11 mouse cellular contexts compared by ENCODE assay signal in the genomic region with DNA sequence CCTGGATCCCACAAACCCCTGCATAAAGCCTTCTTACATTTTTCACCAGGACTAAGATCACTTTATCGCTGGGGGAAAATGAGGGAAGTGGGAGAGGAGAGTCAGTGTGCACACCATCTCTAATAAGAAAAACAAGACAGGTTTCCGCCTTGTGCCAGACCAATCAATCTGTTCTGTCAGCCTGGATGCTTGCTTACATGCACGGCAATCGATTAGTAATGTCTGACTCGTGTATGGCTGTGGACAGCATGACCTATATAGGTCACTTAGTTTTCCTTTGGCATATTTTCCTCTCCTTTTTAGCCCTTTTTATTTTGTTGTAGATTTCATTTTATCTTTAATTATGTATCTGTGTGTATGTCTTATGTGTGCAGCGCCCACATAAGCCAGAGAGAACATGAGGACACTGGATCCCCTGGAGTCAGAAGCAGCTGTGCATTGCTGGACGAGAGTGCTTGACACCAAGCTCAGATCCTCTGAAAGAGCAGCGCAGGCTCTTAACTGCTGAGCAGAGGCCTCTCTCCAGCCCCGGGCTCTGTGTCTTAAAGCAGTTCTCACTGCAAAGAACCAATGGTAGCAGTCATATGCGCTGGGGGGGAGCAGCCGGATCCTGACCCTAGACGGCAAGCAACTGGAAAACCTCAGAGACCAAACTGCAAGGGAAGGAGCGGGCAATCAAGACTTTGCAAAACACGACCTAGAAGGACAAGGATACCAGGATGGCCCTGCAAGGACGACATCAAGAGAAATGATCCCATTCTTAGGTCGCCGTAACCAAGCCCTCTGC. TPM values are rescaled to one million over a fixed set of nuclear protein-coding genes. Genes with fewer than 3 reads are reported as not detected.
DNase-seq lines count a peak whose midpoint lies in the region; ATAC-seq and TF ChIP-seq lines count a peak whose summit lies in the region.
"Had no signal": no experiment of that assay in that cellular context is flagged by ENCODE, and none has a peak within 500 bp of the region (broad histone marks: within the 10 kb centered on the region; RNA-seq: fewer than 3 reads in every experiment).

No protein-coding gene starts in this region.

- H3K9me3 ChIP-seq in heart, embryonic 15.5 days (replicated peaks): no peaks in the 10 kb centered on the region
- H3K9me3 ChIP-seq in heart, embryonic 12.5 days (replicated peaks): no peaks in the 10 kb centered on the region
- no peaks in the 10 kb centered on the region for H3K9me3 ChIP-seq in forebrain, embryonic 14.5 days (replicated peaks; ENCODE audit: control insufficient read depth, low read length)
- no peaks in the 10 kb centered on the region for H3K9me3 ChIP-seq in midbrain, embryonic 16.5 days (replicated peaks; ENCODE audit: control insufficient read depth, low read length, poor library complexity, severe bottlenecking)

- peak overlapping the region; percentile 29; the same call in 1 of the 2 replicates for H3K27ac ChIP-seq in heart, embryonic 15.5 days
- H3K27ac ChIP-seq in heart, embryonic 12.5 days (ENCODE audit: poor library complexity, severe bottlenecking): no peak overlapping the region
- H3K27ac ChIP-seq in forebrain, embryonic 14.5 days (ENCODE audit: low read depth, low read length): peak overlapping the region; percentile 60
- H3K27ac ChIP-seq in midbrain, embryonic 16.5 days (ENCODE audit: low read length): peak overlapping the region; percentile 39; the same call in 1 of the 2 replicates
- no peak overlapping the region for H3K27ac ChIP-seq in thymus, adult 2 months (ENCODE audit: control insufficient read depth, insufficient read depth, low read length)

- no peak overlapping the region for H3K4me3 ChIP-seq in heart, embryonic 15.5 days
- H3K4me3 ChIP-seq in heart, embryonic 12.5 days: no peak overlapping the region
- H3K4me3 ChIP-seq in forebrain, embryonic 14.5 days (ENCODE audit: low read depth, low read length): no peak overlapping the region
- no peak overlapping the region for H3K4me3 ChIP-seq in midbrain, embryonic 16.5 days (ENCODE audit: low read depth, low read length)
- H3K4me3 ChIP-seq in thymus, adult 2 months (ENCODE audit: control insufficient read depth, insufficient read depth, low read length): no peak overlapping the region

- no peaks in the 10 kb centered on the region for H3K27me3 ChIP-seq in heart, embryonic 15.5 days
- no peaks in the 10 kb centered on the region for H3K27me3 ChIP-seq in heart, embryonic 12.5 days (replicated peaks)
- no peaks in the 10 kb centered on the region for H3K27me3 ChIP-seq in forebrain, embryonic 14.5 days (replicated peaks; ENCODE audit: control insufficient read depth, insufficient read depth, low read length)
- no peaks in the 10 kb centered on the region for H3K27me3 ChIP-seq in midbrain, embryonic 16.5 days (ENCODE audit: control insufficient read depth, insufficient read depth, low read depth, low read length)
- H3K27me3 ChIP-seq in thymus, adult 2 months (ENCODE audit: control insufficient read depth, insufficient read depth, low read length): no peaks in the 10 kb centered on the region

- H3K4me1 ChIP-seq in heart, embryonic 15.5 days (replicated peaks): peaks cover 44% of the 10 kb centered on the region
- peaks cover 46% of the 10 kb centered on the region for H3K4me1 ChIP-seq in heart, embryonic 12.5 days (replicated peaks)
- peaks cover 10% of the 10 kb centered on the region for H3K4me1 ChIP-seq in forebrain, embryonic 14.5 days (ENCODE audit: control insufficient read depth, insufficient read depth, low read length)
- H3K4me1 ChIP-seq in midbrain, embryonic 16.5 days (ENCODE audit: control insufficient read depth, insufficient read depth, low read length): peaks cover 6% of the 10 kb centered on the region; the same call in 1 of the 2 replicates
- no peaks in the 10 kb centered on the region for H3K4me1 ChIP-seq in thymus, adult 2 months (replicated peaks; ENCODE audit: control insufficient read depth, insufficient read depth, low read length)

- H3K9ac ChIP-seq in heart, embryonic 15.5 days: no peak overlapping the region
- H3K9ac ChIP-seq in heart, embryonic 12.5 days: no peak overlapping the region
- no peak overlapping the region for H3K9ac ChIP-seq in forebrain, embryonic 14.5 days (ENCODE audit: low read length)
- no peak overlapping the region for H3K9ac ChIP-seq in midbrain, embryonic 16.5 days (ENCODE audit: low read depth, low read length)
- H3K9ac ChIP-seq: liver, postnatal 0 days had no signal

- WGBS in heart, embryonic 15.5 days: 73% methylated on average over 17 of the region's 17 CpGs
- WGBS in heart, embryonic 12.5 days: 76% methylated on average over 17 of the region's 17 CpGs
- WGBS in forebrain, embryonic 14.5 days: 80% methylated on average over 17 of the region's 17 CpGs
- WGBS in midbrain, embryonic 16.5 days: 74% methylated on average over 17 of the region's 17 CpGs
- 92% methylated on average over 17 of the region's 17 CpGs for WGBS in thymus, adult 2 months

- peak; percentile 63 for DNase-seq in ES-CJ7 (ENCODE audit: low read depth, low spot score)
- DNase-seq in forebrain, embryonic 14.5 days (ENCODE audit: low spot score): peak; percentile 54
- DNase-seq in thymus, adult 2 months: no peak
- no peak for DNase-seq in urinary bladder, postnatal 36 days (ENCODE audit: low spot score in 2 of 2)
- no peak for DNase-seq in cerebellum, postnatal 4 days (ENCODE audit: low spot score in 2 of 2)
- DNase-seq: cerebellum, adult 9-10 months; heart, postnatal 14 days; liver, postnatal 0 days had no signal

- no peak for ATAC-seq in heart, embryonic 15.5 days (replicated peaks; ENCODE audit: insufficient number of reproducible peaks, insufficient read depth, low FRiP score, low read depth)
- ATAC-seq in heart, embryonic 12.5 days (ENCODE audit: insufficient number of reproducible peaks, low FRiP score): no peak
- ATAC-seq in forebrain, embryonic 14.5 days: no peak
- ATAC-seq in midbrain, embryonic 16.5 days: no peak
- ATAC-seq: liver, postnatal 0 days had no signal

- no peak for TF ChIP-seq CTCF in thymus, adult 2 months (IDR thresholded peaks at IDR 0.05; ENCODE audit: borderline replicate concordance, control insufficient read depth, extremely low read depth, insufficient read depth, low read length, poor library complexity)

- no peak overlapping the region for H3K4me2 ChIP-seq in heart, embryonic 15.5 days
- no peak overlapping the region for H3K4me2 ChIP-seq in heart, embryonic 12.5 days
- H3K4me2 ChIP-seq in forebrain, embryonic 14.5 days (ENCODE audit: low read length): no peak overlapping the region
- no peak overlapping the region for H3K4me2 ChIP-seq in midbrain, embryonic 16.5 days (ENCODE audit: low read length)

- peaks cover 14% of the 10 kb centered on the region for H3K36me3 ChIP-seq in heart, embryonic 15.5 days
- H3K36me3 ChIP-seq in heart, embryonic 12.5 days: peaks cover 54% of the 10 kb centered on the region
- H3K36me3 ChIP-seq in forebrain, embryonic 14.5 days (ENCODE audit: control insufficient read depth, insufficient read depth, low read length): peaks cover 51% of the 10 kb centered on the region
- peaks cover 15% of the 10 kb centered on the region for H3K36me3 ChIP-seq in midbrain, embryonic 16.5 days (ENCODE audit: control insufficient read depth, insufficient read depth, low read length)
- H3K36me3 ChIP-seq in thymus, adult 2 months (ENCODE audit: control insufficient read depth, insufficient read depth, low read length): peaks cover 20% of the 10 kb centered on the region

- no peak for TF ChIP-seq POLR2A in thymus, adult 2 months (IDR thresholded peaks at IDR 0.05; ENCODE audit: control insufficient read depth, extremely low read depth, insufficient read depth, low read length, poor library complexity)

RNA-seq across cellular contexts. Expression of a gene that starts 58.3 kb away (rescaled TPM):
- 14.9 and 22.2 TPM in 2 replicates for polyA plus RNA-seq in heart, embryonic 15.5 days (2015; fragmentation: Nextera tagmentation; extraction: Ambion mirVana)
- 17.0 and 18.6 TPM in 2 replicates for polyA plus RNA-seq in heart, embryonic 12.5 days (2016; fragmentation: Nextera tagmentation; extraction: Ambion mirVana)
- 15.1 and 22.3 TPM in 2 replicates for polyA plus RNA-seq in forebrain, embryonic 14.5 days (2014; fragmentation: Nextera tagmentation; extraction: Ambion mirVana)
- 19.9 and 22.9 TPM in 2 replicates for polyA plus RNA-seq in midbrain, embryonic 16.5 days (2015; fragmentation: Nextera tagmentation; extraction: Ambion mirVana)
- 75.8 and 98.4 TPM in 2 replicates for polyA plus RNA-seq in thymus, adult 2 months (2012; rRNA removed)

Comparison
In these comparisons a context has a peak if more than half of its experiments do, and no peak if none do; other contexts are left out.
1. H3K27ac ChIP-seq: peak in heart, embryonic 15.5 days (single experiment), forebrain, embryonic 14.5 days (single experiment) and midbrain, embryonic 16.5 days (single experiment); none in heart, embryonic 12.5 days (single experiment) and thymus, adult 2 months (single experiment).
2. DNase-seq: peak in ES-CJ7 (single experiment) and forebrain, embryonic 14.5 days (single experiment); none in thymus, adult 2 months (single experiment), urinary bladder, postnatal 36 days (0 of 2) and cerebellum, postnatal 4 days (0 of 2).